Mouse (Mus musculus): ENCODE measurements around the gene Foxp3. TPM values are rescaled to one million over a fixed set of nuclear protein-coding genes. Genes with fewer than 3 reads are reported as not detected.
A peak's percentile ranks its signal among the peaks of the same experiment; 100 is the strongest.

Foxp3 gene
- polyA plus RNA-seq (2012; rRNA removed): not detected in 2 replicates
- not detected in 2 replicates for polyA plus RNA-seq (2014; fragmentation: Nextera tagmentation; extraction: Ambion mirVana)

- Histone ChIP-seq H3K4me3 (ENCODE audit: insufficient read depth in 1 of 2, low read depth in 2 of 2, low read length in 2 of 2) (peak within 1 kb of the TSS; percentile 77 to 91), H3K4me1 (replicated peaks; ENCODE audit: control insufficient read depth in 2 of 2, insufficient read depth in 2 of 2, low read length in 1 of 2) (peaks cover 10 to 29% of the 10 kb centered on the region in 2 experiments), H3K27me3 (ENCODE audit: control insufficient read depth, insufficient read depth, low read length) (no peaks in the 10 kb centered on the region), H3K27ac (peak within 1 kb of the TSS; percentile 53), H3K36me3 (replicated peaks; ENCODE audit: control insufficient read depth, insufficient read depth, low read depth) (no peaks in the 10 kb centered on the region), H3K4me2 (ENCODE audit: low read depth) (peak within 1 kb of the TSS; percentile 80), H3K9ac (replicated peaks) (peak within 1 kb of the TSS; percentile 74), H3K9me3 (ENCODE audit: control insufficient read depth, low read length) (no peaks in the 10 kb centered on the region)
- TF ChIP-seq CTCF (IDR thresholded peaks at IDR 0.05; ENCODE audit: low read depth): no peak
- TF ChIP-seq EP300 (IDR thresholded peaks at IDR 0.05; ENCODE audit: low read depth): no peak
- ATAC-seq (ENCODE audit: insufficient read depth) (peak; percentile 59), DNase-seq (ENCODE audit: low read depth in 3 of 3, low spot score in 3 of 3) (no peak)
- 25% methylated on average over 66 of the region's 72 CpGs for WGBS (ENCODE audit: insufficient replicate concordance)
These were observed at the start of gene Foxp3 for GRCm38 (mm10) chrX:7573176-7574086. Foxp3 (plus strand) TSS chrX:7573644.

DNA sequence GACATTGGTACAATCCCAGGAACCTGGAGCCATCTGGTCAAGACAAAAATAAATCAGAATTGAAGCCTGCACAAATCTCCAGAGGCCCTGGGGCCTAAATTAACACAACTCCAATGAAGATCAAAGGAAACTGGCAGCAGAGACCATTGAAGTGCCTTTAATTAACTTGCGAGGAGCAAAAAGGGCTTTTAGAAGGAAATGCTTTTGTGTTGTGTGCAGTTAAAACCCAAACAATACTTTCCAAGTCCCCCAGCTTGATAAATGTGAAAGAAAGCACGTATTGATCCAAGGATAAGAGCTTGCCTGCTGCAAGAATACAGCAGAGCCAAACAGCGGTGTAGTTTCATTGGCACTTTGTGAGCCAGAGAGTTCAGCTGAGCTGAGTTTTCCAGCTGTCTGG, 48.5 kb upstream of the Foxp3 start:
- Histone ChIP-seq H3K36me3 (replicated peaks; ENCODE audit: control insufficient read depth, insufficient read depth, low read depth) (no peaks in the 10 kb centered on the region), H3K4me1 (replicated peaks; ENCODE audit: control insufficient read depth in 2 of 2, insufficient read depth in 2 of 2, low read length in 1 of 2) (no peaks in the 10 kb centered on the region), H3K9ac (replicated peaks) (no peak overlapping the region), H3K4me2 (ENCODE audit: low read depth) (no peak overlapping the region), H3K4me3 (ENCODE audit: insufficient read depth in 1 of 2, low read depth in 2 of 2, low read length in 2 of 2) (no peak overlapping the region), H3K27me3 (ENCODE audit: control insufficient read depth, insufficient read depth, low read length) (no peaks in the 10 kb centered on the region), H3K9me3 (ENCODE audit: control insufficient read depth, low read length) (no peaks in the 10 kb centered on the region), H3K27ac (no peak overlapping the region)
- ATAC-seq (ENCODE audit: insufficient read depth) (no peak), DNase-seq (ENCODE audit: low read depth in 3 of 3, low spot score in 3 of 3) (no peak)
- 58% methylated on average over 3 of the region's 3 CpGs for WGBS (ENCODE audit: insufficient replicate concordance)
- no peak for TF ChIP-seq EP300 (IDR thresholded peaks at IDR 0.05; ENCODE audit: low read depth)
- no peak for TF ChIP-seq CTCF (IDR thresholded peaks at IDR 0.05; ENCODE audit: low read depth)

DNA sequence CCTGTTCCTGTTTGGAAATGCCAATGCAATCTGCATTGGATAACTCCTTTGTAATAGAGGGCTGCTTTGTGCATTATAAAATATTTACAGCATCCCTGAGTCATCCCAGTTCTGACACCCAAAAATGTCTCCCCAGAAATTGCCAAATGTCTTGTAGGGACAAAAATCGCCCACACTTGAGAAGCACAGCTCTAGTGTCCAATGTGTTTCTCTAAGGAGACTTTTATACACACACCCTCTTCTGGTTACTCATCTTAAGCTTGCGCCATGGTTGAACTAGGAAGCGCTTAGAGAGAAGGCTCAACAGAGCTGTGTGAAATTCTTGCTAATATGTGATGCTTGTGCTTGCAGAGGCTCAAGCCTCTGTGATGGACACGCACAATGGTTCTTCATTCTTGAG, 20.0 kb upstream of the Foxp3 start:
- no peak for ATAC-seq (ENCODE audit: insufficient read depth)
- WGBS (ENCODE audit: insufficient replicate concordance): 66% methylated on average over 4 of the region's 4 CpGs
- no peaks in the 10 kb centered on the region for H3K9me3 ChIP-seq (ENCODE audit: control insufficient read depth, low read length)

DNA sequence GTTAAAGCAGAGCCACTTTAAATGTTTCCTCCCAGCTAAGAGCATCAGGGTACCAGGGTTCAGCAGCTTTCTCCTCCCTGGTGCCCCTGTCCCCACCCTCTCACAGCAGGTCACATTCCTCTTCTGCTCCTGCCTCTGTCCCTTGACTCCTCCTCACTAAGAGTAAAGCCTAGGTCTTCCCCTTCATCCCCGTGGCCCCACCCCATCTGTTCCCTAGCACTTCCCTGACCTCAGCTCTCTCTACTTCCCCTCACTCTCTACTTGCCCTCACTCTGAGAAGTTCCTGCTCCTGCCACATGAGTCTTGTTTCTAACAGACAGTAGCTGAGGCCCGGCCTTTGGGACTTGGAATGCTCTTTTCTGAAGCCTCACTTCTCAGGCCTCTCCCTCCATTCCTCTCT, 10.4 kb upstream of the Foxp3 start:
- Histone ChIP-seq H3K4me3 (ENCODE audit: insufficient read depth in 1 of 2, low read depth in 2 of 2, low read length in 2 of 2) (no peak overlapping the region), H3K9me3 (ENCODE audit: control insufficient read depth, low read length) (no peaks in the 10 kb centered on the region), H3K4me2 (ENCODE audit: low read depth) (no peak overlapping the region), H3K4me1 (replicated peaks; ENCODE audit: control insufficient read depth in 2 of 2, insufficient read depth in 2 of 2, low read length in 1 of 2) (no peaks in the 10 kb centered on the region; a peak in 1 of 4 replicates), H3K36me3 (replicated peaks; ENCODE audit: control insufficient read depth, insufficient read depth, low read depth) (no peaks in the 10 kb centered on the region), H3K27ac (no peak overlapping the region), H3K27me3 (ENCODE audit: control insufficient read depth, insufficient read depth, low read length) (no peaks in the 10 kb centered on the region), H3K9ac (replicated peaks) (no peak overlapping the region)
- DNase-seq (ENCODE audit: low read depth in 3 of 3, low spot score in 3 of 3): no peak
- TF ChIP-seq CTCF (IDR thresholded peaks at IDR 0.05; ENCODE audit: low read depth) (no peak), EP300 (IDR thresholded peaks at IDR 0.05; ENCODE audit: low read depth) (no peak)
- 28% methylated on average over 2 of the region's 2 CpGs for WGBS (ENCODE audit: insufficient replicate concordance)
- ATAC-seq (ENCODE audit: insufficient read depth): no peak

More for the DNA sequence above, 20.0 kb upstream of the Foxp3 start:
- Histone ChIP-seq H3K4me2 (ENCODE audit: low read depth) (no peak overlapping the region), H3K27ac (no peak overlapping the region), H3K36me3 (replicated peaks; ENCODE audit: control insufficient read depth, insufficient read depth, low read depth) (no peaks in the 10 kb centered on the region), H3K27me3 (ENCODE audit: control insufficient read depth, insufficient read depth, low read length) (no peaks in the 10 kb centered on the region), H3K9ac (replicated peaks) (no peak overlapping the region), H3K4me1 (replicated peaks; ENCODE audit: control insufficient read depth in 2 of 2, insufficient read depth in 2 of 2, low read length in 1 of 2) (no peaks in the 10 kb centered on the region), H3K4me3 (ENCODE audit: insufficient read depth in 1 of 2, low read depth in 2 of 2, low read length in 2 of 2) (no peak overlapping the region)
- TF ChIP-seq EP300 (IDR thresholded peaks at IDR 0.05; ENCODE audit: low read depth) (no peak), CTCF (IDR thresholded peaks at IDR 0.05; ENCODE audit: low read depth) (no peak)
- DNase-seq (ENCODE audit: low read depth in 3 of 3, low spot score in 3 of 3): no peak

DNA sequence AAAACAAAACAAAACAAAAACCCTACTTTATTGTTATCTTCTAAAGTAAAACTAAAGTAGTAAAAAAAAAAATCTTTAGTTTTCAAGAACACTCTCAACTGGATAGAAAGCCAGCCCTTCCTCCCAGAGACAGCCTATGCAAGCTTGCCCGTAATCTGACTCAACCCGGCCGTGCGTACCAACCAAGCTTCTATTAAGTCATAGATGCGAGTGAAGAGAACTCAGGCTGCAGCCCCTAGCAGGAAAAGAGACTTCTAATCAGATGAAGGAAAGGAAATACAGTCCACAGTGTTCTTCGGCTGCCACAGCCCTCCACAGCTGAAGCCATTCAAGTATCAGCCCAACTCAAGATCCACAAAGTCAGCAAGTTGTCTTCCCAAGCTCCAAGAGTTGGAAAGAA, 7.1 kb upstream of the Foxp3 start:
- Histone ChIP-seq H3K9me3 (ENCODE audit: control insufficient read depth, low read length) (no peaks in the 10 kb centered on the region), H3K9ac (replicated peaks) (no peak overlapping the region), H3K4me2 (ENCODE audit: low read depth) (no peak overlapping the region), H3K4me1 (replicated peaks; ENCODE audit: control insufficient read depth in 2 of 2, insufficient read depth in 2 of 2, low read length in 1 of 2) (peaks cover 0 to 4% of the 10 kb centered on the region in 2 experiments; a peak in 2 of 4 replicates), H3K4me3 (ENCODE audit: insufficient read depth in 1 of 2, low read depth in 2 of 2, low read length in 2 of 2) (no peak overlapping the region), H3K27ac (no peak overlapping the region), H3K36me3 (replicated peaks; ENCODE audit: control insufficient read depth, insufficient read depth, low read depth) (no peaks in the 10 kb centered on the region), H3K27me3 (ENCODE audit: control insufficient read depth, insufficient read depth, low read length) (no peaks in the 10 kb centered on the region)
- ATAC-seq (ENCODE audit: insufficient read depth): no peak
- no peak for DNase-seq (ENCODE audit: low read depth in 3 of 3, low spot score in 3 of 3)
- no peak for TF ChIP-seq EP300 (IDR thresholded peaks at IDR 0.05; ENCODE audit: low read depth)
- TF ChIP-seq CTCF (IDR thresholded peaks at IDR 0.05; ENCODE audit: low read depth): no peak
- WGBS (ENCODE audit: insufficient replicate concordance): 28% methylated on average over 6 of the region's 6 CpGs

Data from liver, embryonic 14.5 days (tissue).